Mouse (Mus musculus): ENCODE data around the gene Fut1. TPM values are rescaled to one million over a fixed set of nuclear protein-coding genes. Genes with fewer than 3 reads are reported as not detected.
A peak's percentile ranks its signal among the peaks of the same experiment; 100 is the strongest.

Fut1 gene
- polyA plus RNA-seq, 1 experiment from 2014 or later = 1.2 TPM

GRCm38 (mm10) chr7:45623507-45623906 lies 6.4 kb downstream of the Fut1 start:
- no peak overlapping the region for H3K4me3 ChIP-seq (replicated peaks; ENCODE audit: low read length)
- no peaks in the 10 kb centered on the region for H3K36me3 ChIP-seq (ENCODE audit: control insufficient read depth, insufficient read depth, low read length)
- H3K9ac ChIP-seq (ENCODE audit: low read length) = no peak overlapping the region
- H3K27me3 ChIP-seq (ENCODE audit: control insufficient read depth, insufficient read depth, low read length) = no peaks in the 10 kb centered on the region
- H3K27ac ChIP-seq (ENCODE audit: low read length) = no peak overlapping the region
- WGBS = 90% methylated on average over 11 of the region's 11 CpGs
- no peaks in the 10 kb centered on the region for H3K9me3 ChIP-seq (replicated peaks; ENCODE audit: control insufficient read depth, low read length)
- H3K4me2 ChIP-seq (ENCODE audit: low read depth, low read length) = no peak overlapping the region
- ATAC-seq (ENCODE audit: insufficient read depth, low FRiP score) = no peak
- H3K4me1 ChIP-seq (ENCODE audit: control insufficient read depth, insufficient read depth, low read length) = no peaks in the 10 kb centered on the region

DNA sequence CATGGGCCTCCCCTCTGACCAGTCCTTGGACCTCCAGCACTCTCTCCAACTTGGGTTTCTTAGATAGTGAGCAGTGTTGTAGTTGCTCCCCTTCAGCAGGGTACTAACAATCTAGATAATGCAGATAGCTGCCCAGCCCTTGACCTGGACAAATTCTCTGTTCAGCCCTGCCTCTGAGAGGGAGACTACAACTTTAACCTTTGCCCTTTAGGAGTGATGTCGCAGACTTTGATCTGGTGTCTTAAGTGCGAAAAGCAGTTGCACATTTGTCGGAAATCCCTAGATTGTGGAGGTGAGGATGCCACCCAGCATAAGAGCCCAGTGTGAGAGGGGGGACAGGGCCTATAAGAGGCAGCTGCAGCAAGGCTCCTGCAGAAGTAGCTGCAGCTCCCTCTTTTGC lies 7.6 kb downstream of the Fut1 start:
- Histone ChIP-seq H3K36me3 (ENCODE audit: control insufficient read depth, insufficient read depth, low read length) (no peaks in the 10 kb centered on the region), H3K27me3 (ENCODE audit: control insufficient read depth, insufficient read depth, low read length) (no peaks in the 10 kb centered on the region), H3K27ac (ENCODE audit: low read length) (no peak overlapping the region), H3K4me2 (ENCODE audit: low read depth, low read length) (no peak overlapping the region), H3K4me1 (ENCODE audit: control insufficient read depth, insufficient read depth, low read length) (no peaks in the 10 kb centered on the region), H3K4me3 (replicated peaks; ENCODE audit: low read length) (no peak overlapping the region), H3K9me3 (replicated peaks; ENCODE audit: control insufficient read depth, low read length) (no peaks in the 10 kb centered on the region), H3K9ac (ENCODE audit: low read length) (no peak overlapping the region)
- no peak for ATAC-seq (ENCODE audit: insufficient read depth, low FRiP score)
- 74% methylated on average over 3 of the region's 3 CpGs for WGBS

DNA sequence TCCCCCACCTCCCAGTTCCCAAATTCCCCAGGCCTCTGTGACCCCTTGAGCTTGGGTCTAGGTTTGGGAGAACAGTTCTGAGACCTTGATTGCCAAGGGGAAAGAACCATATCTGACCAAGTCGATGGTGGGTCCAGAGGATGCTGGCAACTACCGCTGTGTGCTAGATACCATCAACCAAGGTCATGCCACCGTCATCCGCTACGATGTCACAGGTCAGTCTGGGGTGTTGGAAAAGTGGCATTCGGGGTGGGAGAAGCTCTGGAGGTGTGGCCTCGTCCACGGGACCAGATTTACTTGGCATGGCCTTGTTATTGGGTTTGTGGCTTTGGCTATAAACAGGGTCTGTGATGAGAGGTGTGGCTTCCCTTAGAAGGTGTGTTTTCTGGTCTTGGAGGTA lies 8.4 kb downstream of the Fut1 start:
- no peak overlapping the region for H3K9ac ChIP-seq (ENCODE audit: low read length)

DNA sequence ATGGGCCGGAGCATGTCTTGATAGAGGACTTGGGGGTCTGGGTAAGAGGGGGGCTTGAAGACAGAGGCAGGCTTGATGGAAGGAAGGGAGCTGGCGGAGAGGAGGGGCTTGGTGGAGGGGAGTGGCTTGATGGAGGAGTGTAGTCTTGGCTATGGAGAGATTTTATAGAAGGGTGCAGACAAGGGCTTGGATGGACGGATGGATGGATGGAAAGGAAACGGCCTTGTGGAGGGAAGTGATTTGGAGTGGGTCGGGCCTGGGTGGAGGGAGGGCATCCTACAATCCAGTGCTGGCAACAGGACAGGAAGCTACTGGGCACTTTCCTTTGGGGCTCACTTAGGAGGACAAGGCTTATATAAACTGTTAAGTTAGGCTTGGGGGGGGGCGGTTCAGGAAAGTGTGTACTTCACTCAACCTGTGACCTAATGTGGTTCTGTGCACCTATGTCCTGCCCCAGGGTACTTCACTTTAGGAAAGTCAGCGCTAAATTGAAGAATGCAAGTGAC lies 9.5 kb downstream of the Fut1 start:
- no peaks in the 10 kb centered on the region for H3K27me3 ChIP-seq (ENCODE audit: control insufficient read depth, insufficient read depth, low read length)
- H3K9me3 ChIP-seq (replicated peaks; ENCODE audit: control insufficient read depth, low read length) = no peaks in the 10 kb centered on the region
- H3K4me1 ChIP-seq (ENCODE audit: control insufficient read depth, insufficient read depth, low read length) = no peaks in the 10 kb centered on the region
- 80% methylated on average over 7 of the region's 7 CpGs for WGBS
- H3K27ac ChIP-seq (ENCODE audit: low read length) = no peak overlapping the region
- no peaks in the 10 kb centered on the region for H3K36me3 ChIP-seq (ENCODE audit: control insufficient read depth, insufficient read depth, low read length)
- H3K9ac ChIP-seq (ENCODE audit: low read length) = no peak overlapping the region
- no peak for ATAC-seq (ENCODE audit: insufficient read depth, low FRiP score)
- H3K4me3 ChIP-seq (replicated peaks; ENCODE audit: low read length) = no peak overlapping the region
- no peak overlapping the region for H3K4me2 ChIP-seq (ENCODE audit: low read depth, low read length)

More for the DNA sequence above, 8.4 kb downstream of the Fut1 start:
- Histone ChIP-seq H3K9me3 (replicated peaks; ENCODE audit: control insufficient read depth, low read length) (no peaks in the 10 kb centered on the region), H3K4me2 (ENCODE audit: low read depth, low read length) (no peak overlapping the region), H3K36me3 (ENCODE audit: control insufficient read depth, insufficient read depth, low read length) (no peaks in the 10 kb centered on the region), H3K27me3 (ENCODE audit: control insufficient read depth, insufficient read depth, low read length) (no peaks in the 10 kb centered on the region), H3K27ac (ENCODE audit: low read length) (no peak overlapping the region), H3K4me1 (ENCODE audit: control insufficient read depth, insufficient read depth, low read length) (no peaks in the 10 kb centered on the region), H3K4me3 (replicated peaks; ENCODE audit: low read length) (no peak overlapping the region)
- WGBS = 83% methylated on average over 8 of the region's 8 CpGs
- no peak for ATAC-seq (ENCODE audit: insufficient read depth, low FRiP score)

DNA sequence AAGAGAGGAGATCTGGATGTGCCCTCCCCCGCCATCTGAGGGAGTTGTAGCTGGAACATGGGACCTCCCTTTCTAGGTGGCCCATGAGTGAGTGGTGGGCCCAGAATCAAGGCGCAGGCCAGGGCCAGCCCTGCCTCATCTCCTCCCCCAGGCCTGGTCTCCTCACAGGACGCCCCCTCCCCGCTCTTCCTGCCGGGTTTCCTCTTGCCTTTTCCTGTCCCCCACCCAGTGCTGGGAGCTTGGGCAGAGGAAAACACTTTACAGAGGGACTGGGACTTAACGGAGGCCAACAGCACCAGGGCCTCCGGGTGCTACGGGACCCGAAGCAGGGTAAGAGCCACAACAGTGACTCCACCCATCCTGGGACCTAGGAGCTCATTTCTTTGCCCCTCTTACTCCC lies 10.2 kb downstream of the Fut1 start, which contains the start of gene Rasip1:
Gene Rasip1, plus strand, starts transcription at position 228 of the 400 bp plus-strand sequence.
- Histone ChIP-seq H3K9me3 (replicated peaks; ENCODE audit: control insufficient read depth, low read length) (no peaks in the 10 kb centered on the region), H3K4me3 (replicated peaks; ENCODE audit: low read length) (peak within 1 kb of the TSS; percentile 58), H3K27ac (ENCODE audit: low read length) (peak within 1 kb of the TSS; percentile 51; the same call in 1 of the 2 replicates), H3K4me1 (ENCODE audit: control insufficient read depth, insufficient read depth, low read length) (0 out of 2 replicates have a peak, but pooled peaks cover 2% of the 10 kb centered on the region), H3K9ac (ENCODE audit: low read length) (peak within 1 kb of the TSS; percentile 74), H3K27me3 (ENCODE audit: control insufficient read depth, insufficient read depth, low read length) (no peaks in the 10 kb centered on the region), H3K4me2 (ENCODE audit: low read depth, low read length) (peak within 1 kb of the TSS; percentile 99), H3K36me3 (ENCODE audit: control insufficient read depth, insufficient read depth, low read length) (no peaks in the 10 kb centered on the region)
- 80% methylated on average over 9 of the region's 9 CpGs for WGBS
- no peak for ATAC-seq (ENCODE audit: insufficient read depth, low FRiP score)

DNA sequence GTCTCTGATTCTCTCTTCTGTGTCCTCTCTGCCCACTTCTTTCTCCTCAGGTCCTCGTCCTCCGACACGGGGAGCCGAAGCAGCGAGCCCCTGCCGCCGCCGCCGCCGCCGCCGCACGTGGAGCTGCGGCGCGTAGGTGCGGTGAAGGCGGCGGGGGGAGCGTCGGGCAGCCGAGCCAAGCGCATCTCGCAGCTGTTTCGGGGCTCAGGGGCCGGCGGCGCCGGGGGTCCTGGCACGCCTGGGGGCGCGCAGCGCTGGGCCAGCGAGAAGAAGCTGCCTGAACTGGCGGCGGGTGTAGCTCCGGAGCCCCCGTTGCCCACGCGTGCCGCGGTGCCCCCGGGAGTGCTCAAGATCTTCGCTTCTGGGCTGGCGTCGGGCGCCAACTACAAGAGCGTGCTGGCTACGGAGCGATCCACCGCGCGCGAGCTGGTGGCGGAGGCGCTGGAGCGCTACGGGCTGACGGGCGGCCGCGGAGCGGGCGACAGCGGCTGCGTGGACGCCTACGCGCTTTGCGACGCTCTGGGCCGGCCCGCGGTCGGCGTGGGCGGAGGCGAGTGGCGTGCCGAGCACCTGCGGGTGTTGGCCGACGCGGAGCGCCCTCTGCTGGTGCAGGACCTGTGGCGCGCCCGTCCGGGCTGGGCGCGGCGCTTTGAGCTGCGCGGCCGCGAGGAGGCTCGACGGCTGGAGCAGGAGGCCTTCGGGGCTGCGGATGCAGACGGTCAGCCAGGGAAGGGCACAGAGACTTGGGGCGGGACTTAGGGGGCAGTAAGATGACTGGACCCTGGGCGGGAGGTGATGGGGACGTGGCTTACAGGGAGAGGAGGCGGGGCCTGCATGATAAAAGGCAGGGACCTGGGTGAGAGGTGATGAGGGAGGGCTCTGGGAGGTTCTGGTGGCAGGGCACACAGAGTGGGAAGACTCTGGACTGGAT lies 11.5 kb downstream of the Fut1 start:
- under 1% methylated on average over 102 of the region's 105 CpGs for WGBS

GRCm38 (mm10) chr7:45630064-45630907 lies 13.2 kb downstream of the Fut1 start:
- Histone ChIP-seq H3K9me3 (replicated peaks; ENCODE audit: control insufficient read depth, low read length) (no peaks in the 10 kb centered on the region), H3K4me2 (ENCODE audit: low read depth, low read length) (no peak overlapping the region), H3K27me3 (ENCODE audit: control insufficient read depth, insufficient read depth, low read length) (no peaks in the 10 kb centered on the region), H3K9ac (ENCODE audit: low read length) (no peak overlapping the region), H3K4me1 (ENCODE audit: control insufficient read depth, insufficient read depth, low read length) (0 out of 2 replicates have a peak, but pooled peaks cover 4% of the 10 kb centered on the region), H3K36me3 (ENCODE audit: control insufficient read depth, insufficient read depth, low read length) (no peaks in the 10 kb centered on the region), H3K27ac (ENCODE audit: low read length) (no peak overlapping the region), H3K4me3 (replicated peaks; ENCODE audit: low read length) (no peak overlapping the region)
- no peak for ATAC-seq (ENCODE audit: insufficient read depth, low FRiP score)
- 74% methylated on average over 23 of the region's 23 CpGs for whole genome bisulfite sequencing

More for the DNA sequence above, 11.5 kb downstream of the Fut1 start:
- Histone ChIP-seq H3K4me1 (ENCODE audit: control insufficient read depth, insufficient read depth, low read length) (0 out of 2 replicates have a peak, but pooled peaks cover 4% of the 10 kb centered on the region), H3K27me3 (ENCODE audit: control insufficient read depth, insufficient read depth, low read length) (no peaks in the 10 kb centered on the region), H3K9me3 (replicated peaks; ENCODE audit: control insufficient read depth, low read length) (no peaks in the 10 kb centered on the region), H3K27ac (ENCODE audit: low read length) (peak overlapping the region; percentile 51; the same call in 1 of the 2 replicates), H3K4me3 (replicated peaks; ENCODE audit: low read length) (peak overlapping the region; percentile 58), H3K9ac (ENCODE audit: low read length) (peak overlapping the region; percentile 74), H3K36me3 (ENCODE audit: control insufficient read depth, insufficient read depth, low read length) (no peaks in the 10 kb centered on the region), H3K4me2 (ENCODE audit: low read depth, low read length) (peak overlapping the region; percentile 99)
- peak; percentile 86 for ATAC-seq (ENCODE audit: insufficient read depth, low FRiP score)

- Histone ChIP-seq H3K9ac (ENCODE audit: low read length) (peak overlapping the region; percentile 67), H3K4me3 (replicated peaks; ENCODE audit: low read length) (peak overlapping the region; percentile 21), H3K9me3 (replicated peaks; ENCODE audit: control insufficient read depth, low read length) (no peaks in the 10 kb centered on the region), H3K36me3 (ENCODE audit: control insufficient read depth, insufficient read depth, low read length) (0 out of 2 replicates have a peak, but pooled peaks cover 3% of the 10 kb centered on the region), H3K27ac (ENCODE audit: low read length) (no peak overlapping the region), H3K4me2 (ENCODE audit: low read depth, low read length) (peak overlapping the region; percentile 48), H3K27me3 (ENCODE audit: control insufficient read depth, insufficient read depth, low read length) (no peaks in the 10 kb centered on the region), H3K4me1 (ENCODE audit: control insufficient read depth, insufficient read depth, low read length) (peaks cover 4% of the 10 kb centered on the region; the same call in 1 of the 2 replicates)
- WGBS = 18% methylated on average over 35 of the region's 35 CpGs
- ATAC-seq (ENCODE audit: insufficient read depth, low FRiP score) = 0 out of 2 replicates have a peak, but pooled peaks have one; percentile 17
Measured at GRCm38 (mm10) chr7:45632499-45632898, 15.4 kb downstream of the Fut1 start.

Measured in stomach, embryonic 16.5 days (tissue).